Mouse (Mus musculus) lung, embryonic 14.5 days (tissue): ENCODE measurements at regions not wholly inside any gene's neighbourhood (a gene's known extent, or its start where the extent isn't known, plus 50 kb on each side); places are given as distances from the start of the nearest gene placed in this dataset.
A peak's percentile ranks its signal among the peaks of the same experiment; 100 is the strongest.

Source experiments
- ATAC-seq: fragments of 200-750 bp; cut with Nextera tagmentation; 2 replicates; pipeline ENCODE4 v1.8.0; 2017; ENCODE audit warnings: mild to moderate bottlenecking, moderate TSS enrichment, moderate library complexity; ENCODE audit not compliant: insufficient read depth
- DNase-seq: peaks from one replicate; pipeline ENCODE4 v3.0.0-alpha.2; 2015
- H3K27ac ChIP-seq: fragments of 300-500 bp; sonication (generic); 2 replicates; pipeline ENCODE4 v1.5.1; 2014; ENCODE audit warnings: low read depth, mild to moderate bottlenecking, moderate library complexity
- H3K27me3 ChIP-seq: fragments of 300-500 bp; sonication (generic); 2 replicates; pipeline ENCODE4 v1.6.1; 2014; ENCODE audit warnings: low read length, control low read depth; ENCODE audit not compliant: insufficient read depth
- H3K36me3 ChIP-seq: fragments of 300-500 bp; sonication (generic); 2 replicates; pipeline ENCODE4 v1.6.1; 2014; ENCODE audit warnings: control low read depth; ENCODE audit not compliant: insufficient read depth
- H3K4me1 ChIP-seq: fragments of 300-500 bp; sonication (generic); 2 replicates; pipeline ENCODE4 v1.6.1; 2014; ENCODE audit warnings: antibody characterized with exemption, control low read depth; ENCODE audit not compliant: insufficient read depth
- H3K4me2 ChIP-seq: fragments of 300-500 bp; sonication (generic); 2 replicates; pipeline ENCODE4 v1.6.1; 2014; ENCODE audit warnings: mild to moderate bottlenecking
- H3K4me3 ChIP-seq: fragments of 300-500 bp; sonication (generic); 2 replicates; pipeline ENCODE4 v1.5.1; 2014; ENCODE audit warnings: low read depth, low read length
- H3K9ac ChIP-seq: fragments of 300-500 bp; sonication (generic); 2 replicates; pipeline ENCODE4 v1.6.1; 2014
- H3K9me3 ChIP-seq: fragments of 300-500 bp; sonication (generic); 2 replicates; pipeline ENCODE4 v1.6.1; 2016; ENCODE audit warnings: low read depth, low read length, control low read depth
- CTCF ChIP-seq: IDR thresholded peaks from 2 replicates; pipeline ENCODE4 v1.5.1; 2016; ENCODE audit warnings: antibody characterized with exemption, low read depth
- WGBS: fragments of 180-500 bp; shearing (Covaris S2); extraction: QIAGEN DNeasy Blood & Tissue Kit; methylation state at CpG from one replicate; pipeline ENCODE4 v1.1.7; 2014; 5-methylcytosine and 5-hydroxymethylcytosine counted together

DNA sequence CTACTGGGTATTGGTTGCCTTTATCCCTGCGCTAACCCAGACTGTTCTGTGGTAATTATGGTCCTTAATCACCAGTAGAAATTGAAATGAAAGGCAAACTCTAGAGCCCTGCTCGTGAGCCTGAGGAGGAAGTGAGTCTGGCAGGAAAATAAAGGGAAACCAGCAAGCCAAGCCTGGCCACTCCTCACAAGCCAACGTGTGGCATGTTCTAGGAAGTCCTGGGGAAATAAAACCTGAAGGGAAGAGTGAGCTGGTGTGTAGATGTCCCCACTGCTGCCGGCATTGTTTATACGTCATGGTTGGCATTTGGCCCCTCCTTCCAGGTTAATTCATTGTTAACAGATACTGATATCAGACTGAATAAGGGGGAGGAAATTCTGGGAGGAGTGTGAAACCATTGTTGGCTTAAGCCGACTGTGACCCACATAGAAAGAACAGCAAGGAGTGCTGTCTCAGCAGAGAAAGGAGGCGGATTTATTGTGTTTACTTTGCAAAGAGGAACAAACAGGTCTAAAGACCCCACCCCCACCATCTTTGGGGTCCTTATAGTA lies 206.6 kb upstream of the Id2 start:
- no peaks in the 10 kb centered on the region for H3K36me3 ChIP-seq
- ATAC-seq = no peak
- TF ChIP-seq CTCF = no peak
- H3K27me3 ChIP-seq = no peaks in the 10 kb centered on the region
- peak; percentile 24 for DNase-seq
- 30% methylated on average over 7 of the region's 7 CpGs for WGBS
- H3K27ac ChIP-seq = no peak overlapping the region
- H3K9me3 ChIP-seq = no peaks in the 10 kb centered on the region
- 0 out of 2 replicates have a peak, but pooled peaks cover 3% of the 10 kb centered on the region for H3K4me1 ChIP-seq
- H3K9ac ChIP-seq = no peak overlapping the region
- no peak overlapping the region for H3K4me2 ChIP-seq
- H3K4me3 ChIP-seq = no peak overlapping the region

DNA sequence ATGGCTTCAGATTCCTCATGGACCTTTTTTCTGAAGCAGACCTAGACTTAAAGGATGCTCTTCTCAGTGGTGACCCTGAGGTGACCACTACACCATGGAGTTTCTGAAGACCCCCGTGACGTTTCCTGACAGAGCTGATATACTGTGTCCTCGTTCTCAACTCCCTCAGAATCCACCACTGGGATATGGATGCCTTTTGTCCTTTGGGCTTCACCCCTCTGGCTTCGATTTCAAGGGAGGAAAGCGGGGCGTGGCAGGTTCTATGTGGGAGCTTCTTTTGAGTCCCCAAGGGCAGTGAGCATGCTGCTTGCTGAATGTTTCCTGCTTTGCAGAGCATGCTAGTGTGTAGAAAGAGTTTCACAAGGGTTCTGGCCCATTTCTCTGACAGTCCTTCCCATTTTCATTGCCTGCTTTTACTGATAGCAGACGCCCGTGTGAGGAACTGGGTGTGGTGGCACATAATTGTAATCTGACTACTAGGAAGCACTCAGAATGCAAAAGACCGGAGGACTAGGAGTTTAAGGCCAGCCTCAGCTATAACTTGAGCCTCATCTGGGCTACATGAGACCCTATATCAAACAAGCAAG lies 204.0 kb upstream of the Id2 start:
- Histone ChIP-seq H3K27me3 (no peaks in the 10 kb centered on the region), H3K4me3 (no peak overlapping the region), H3K4me2 (no peak overlapping the region), H3K27ac (no peak overlapping the region), H3K9me3 (no peaks in the 10 kb centered on the region), H3K36me3 (no peaks in the 10 kb centered on the region), H3K4me1 (0 out of 2 replicates have a peak, but pooled peaks cover 3% of the 10 kb centered on the region), H3K9ac (no peak overlapping the region)
- ATAC-seq (no peak), DNase-seq (no peak)
- WGBS = 61% methylated on average over 9 of the region's 9 CpGs
- TF ChIP-seq CTCF = no peak

DNA sequence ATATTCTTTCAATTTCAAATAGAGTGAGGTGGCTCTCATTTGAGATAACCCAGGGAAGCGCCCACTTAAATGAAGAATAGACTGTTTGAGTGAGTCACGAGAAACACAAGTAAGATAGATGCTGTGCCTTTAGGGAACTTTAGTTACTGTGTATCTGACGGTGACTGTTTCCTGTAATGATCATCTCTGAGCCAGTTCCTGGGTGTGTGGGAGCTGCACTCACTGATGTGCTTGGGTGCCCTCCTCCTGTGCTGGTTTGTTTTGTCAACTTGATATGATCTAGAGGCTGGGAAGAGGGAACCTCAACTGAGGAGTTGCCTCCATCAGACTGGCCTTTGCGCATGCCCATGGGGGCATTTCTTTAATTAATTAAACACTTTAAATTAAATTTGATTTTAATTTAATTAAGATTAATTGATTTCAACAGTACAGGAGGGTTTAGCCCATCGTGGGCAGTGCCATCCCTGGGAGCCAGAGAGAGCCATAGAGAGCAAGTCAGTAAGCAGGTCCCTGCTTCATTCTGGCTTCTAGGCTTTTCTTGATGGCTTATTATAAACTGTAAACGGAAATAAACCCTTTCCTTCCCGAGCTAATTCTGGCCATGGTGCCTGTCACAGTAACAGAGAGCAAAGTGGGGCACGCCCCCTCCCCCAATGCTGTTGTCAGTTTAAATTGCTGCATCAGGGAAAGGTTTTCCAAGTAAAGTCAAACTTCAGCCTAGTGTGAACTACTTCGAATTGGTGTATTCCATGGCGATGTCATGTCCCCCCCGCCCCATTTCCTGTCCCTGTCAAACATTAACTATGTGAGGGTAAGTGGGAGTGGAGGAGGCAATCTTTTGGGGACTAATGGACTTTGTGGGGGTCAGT lies 202.9 kb upstream of the Id2 start:
- WGBS = 46% methylated on average over 11 of the region's 11 CpGs
- peak; percentile 31; the same call in 1 of the 2 replicates for ATAC-seq

DNA sequence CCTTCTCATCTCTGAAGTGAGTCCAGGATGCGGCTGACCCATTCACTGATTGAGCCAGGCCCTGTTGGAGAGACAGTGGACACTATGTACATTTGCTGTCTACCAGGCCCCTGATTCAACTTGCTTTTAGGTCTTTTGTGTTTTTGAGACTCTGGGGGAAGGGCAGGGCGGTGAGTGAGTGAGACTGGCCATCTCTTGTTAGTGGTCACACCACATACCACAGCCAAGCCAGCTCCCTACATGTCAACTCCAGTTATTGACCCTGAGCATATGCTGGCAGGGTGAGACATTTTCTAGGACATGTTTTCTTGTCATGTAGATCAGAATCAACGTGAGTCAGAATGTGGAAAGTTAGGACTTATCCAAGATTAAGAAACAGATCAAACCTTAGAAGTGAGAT lies 201.8 kb upstream of the Id2 start:
- H3K27ac ChIP-seq = no peak overlapping the region
- H3K27me3 ChIP-seq = no peaks in the 10 kb centered on the region
- WGBS = 82% methylated on average over 3 of the region's 3 CpGs

More for the DNA sequence above, 202.9 kb upstream of the Id2 start:
- Histone ChIP-seq H3K4me3 (no peak overlapping the region), H3K4me2 (no peak overlapping the region), H3K4me1 (0 out of 2 replicates have a peak, but pooled peaks cover 3% of the 10 kb centered on the region), H3K36me3 (no peaks in the 10 kb centered on the region), H3K27ac (no peak overlapping the region), H3K9ac (no peak overlapping the region), H3K27me3 (no peaks in the 10 kb centered on the region), H3K9me3 (no peaks in the 10 kb centered on the region)
- TF ChIP-seq CTCF = no peak
- peak; percentile 39 for DNase-seq

DNA sequence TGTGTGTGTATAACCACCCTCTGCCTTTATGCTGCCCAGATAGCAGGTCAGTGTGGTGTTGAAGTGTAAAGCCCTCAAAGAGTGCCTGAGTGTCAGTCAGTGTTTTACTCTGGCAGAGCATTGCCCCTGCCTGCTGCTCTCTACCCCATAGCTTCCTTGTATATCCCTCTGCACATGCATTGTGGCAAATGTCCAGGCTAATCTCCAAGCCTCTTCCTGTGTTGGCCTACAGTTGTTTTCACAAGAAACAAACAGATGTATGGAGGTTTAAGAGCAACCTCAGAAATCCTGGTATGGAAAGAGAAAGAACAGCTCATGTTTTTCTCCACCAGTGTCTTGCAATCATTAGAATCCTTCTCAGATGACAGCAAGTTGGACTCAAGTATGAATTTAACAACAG lies 201.0 kb upstream of the Id2 start:
- Histone ChIP-seq H3K4me2 (no peak overlapping the region), H3K36me3 (no peaks in the 10 kb centered on the region), H3K4me1 (peaks cover 10% of the 10 kb centered on the region; the same call in 1 of the 2 replicates), H3K27ac (no peak overlapping the region), H3K9ac (no peak overlapping the region), H3K9me3 (no peaks in the 10 kb centered on the region), H3K4me3 (no peak overlapping the region), H3K27me3 (no peaks in the 10 kb centered on the region)
- ATAC-seq = no peak
- DNase-seq = peak; percentile 50
- TF ChIP-seq CTCF = no peak

More for the DNA sequence above, 201.8 kb upstream of the Id2 start:
- DNase-seq = no peak
- no peak overlapping the region for H3K4me3 ChIP-seq
- H3K9ac ChIP-seq = no peak overlapping the region
- no peak for ATAC-seq
- H3K36me3 ChIP-seq = no peaks in the 10 kb centered on the region
- H3K4me2 ChIP-seq = no peak overlapping the region
- peaks cover 7% of the 10 kb centered on the region; the same call in 1 of the 2 replicates for H3K4me1 ChIP-seq
- no peak for TF ChIP-seq CTCF
- H3K9me3 ChIP-seq = no peaks in the 10 kb centered on the region

DNA sequence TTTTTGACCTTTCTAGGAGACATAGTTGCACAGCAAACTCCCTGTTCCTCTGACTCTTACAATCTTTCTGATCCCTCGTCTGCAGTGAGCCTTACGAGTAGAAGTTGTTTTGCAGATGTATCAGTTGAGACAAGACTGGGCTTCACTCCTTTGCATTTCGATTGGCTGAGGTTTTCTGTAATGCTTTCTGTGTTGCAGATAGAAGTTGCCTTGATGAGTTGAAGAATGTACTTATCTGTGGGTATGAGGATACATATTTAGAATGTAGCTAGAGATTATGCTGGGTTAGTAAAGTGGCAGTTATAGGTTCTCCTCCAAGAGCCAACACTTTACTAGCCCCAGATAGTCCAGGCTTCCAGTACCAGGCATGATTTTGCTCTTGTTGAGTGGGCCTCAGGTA lies 199.7 kb upstream of the Id2 start:
- TF ChIP-seq CTCF = no peak
- 88% methylated on average over 3 of the region's 3 CpGs for WGBS
- Histone ChIP-seq H3K9me3 (no peaks in the 10 kb centered on the region), H3K4me2 (no peak overlapping the region), H3K36me3 (no peaks in the 10 kb centered on the region), H3K27me3 (no peaks in the 10 kb centered on the region), H3K27ac (no peak overlapping the region), H3K4me3 (no peak overlapping the region), H3K9ac (no peak overlapping the region), H3K4me1 (peaks cover 10% of the 10 kb centered on the region; the same call in 1 of the 2 replicates)
- ATAC-seq = no peak
- DNase-seq = no peak
